Mouse (Mus musculus): Measurements from ENCODE around the gene Slc30a1.

The Slc30a1 gene

GRCm38 (mm10) chr1:191906571-191907430, at the start of gene Slc30a1:
Gene Slc30a1 (plus strand): TSS chr1:191906767.
- DNase-seq (ENCODE audit: low spot score in 2 of 2) = peak; percentile 91 to 98

DNA sequence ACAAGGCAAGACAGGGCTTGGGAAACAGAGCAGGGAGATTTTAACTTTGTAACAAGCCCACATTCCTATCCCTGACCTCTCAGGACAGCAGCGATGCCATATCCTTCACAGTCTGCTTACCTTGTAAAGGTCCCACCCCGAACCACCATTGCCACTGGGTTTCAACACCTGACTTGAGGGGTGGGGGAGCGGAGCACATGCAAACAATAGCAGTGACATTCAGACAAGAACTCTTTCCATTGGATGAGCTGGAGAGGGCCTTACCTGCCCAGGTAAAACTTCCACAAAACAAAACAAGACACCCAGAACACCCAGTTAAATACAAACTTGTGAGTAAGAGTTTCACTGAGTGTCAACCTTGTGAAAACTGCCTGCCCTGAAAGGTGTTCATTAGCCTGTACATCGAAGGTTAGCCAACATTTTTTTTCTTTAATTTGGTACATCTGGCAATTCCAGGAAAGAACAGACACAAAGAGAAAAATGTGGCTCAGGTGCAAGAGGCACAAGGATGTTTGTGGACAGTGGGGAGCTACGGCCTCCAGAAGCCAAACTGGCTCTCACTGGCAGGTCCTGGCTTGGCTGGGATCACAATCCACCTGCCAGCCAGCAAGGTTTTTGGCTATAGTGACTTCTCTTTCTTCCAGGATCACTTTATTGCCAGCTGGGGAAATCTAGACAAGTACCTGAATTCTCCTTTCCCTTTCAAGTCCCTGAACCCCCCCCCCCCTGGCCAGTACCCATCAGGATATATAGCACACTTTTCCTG, 49.5 kb upstream of the Slc30a1 start:
- DNase-seq (ENCODE audit: low spot score in 2 of 2) = no peak

DNA sequence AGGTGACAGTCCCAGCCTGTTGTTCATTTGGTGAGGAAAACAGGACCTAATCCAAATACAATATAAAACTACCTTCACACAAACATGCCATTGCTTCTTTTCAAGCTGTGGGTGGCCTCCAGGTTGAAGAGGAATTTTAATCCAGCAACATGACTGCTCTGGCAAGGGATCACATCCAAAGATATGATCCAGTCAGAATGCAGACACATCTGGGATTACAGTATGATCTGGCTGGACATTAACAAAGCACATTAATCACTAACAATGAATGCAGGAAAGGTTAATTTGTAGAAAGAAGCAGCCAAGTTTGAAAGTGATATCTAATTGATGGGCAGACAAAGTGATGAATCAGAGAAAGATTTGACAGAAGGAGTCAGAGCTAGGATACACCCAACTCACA, 48.4 kb upstream of the Slc30a1 start:
- no peak for DNase-seq (ENCODE audit: low spot score in 2 of 2)

- DNase-seq (ENCODE audit: low spot score in 2 of 2) = peak in 1 of 2 experiments; percentile 51
Observed at GRCm38 (mm10) chr1:191859847-191860246, 46.7 kb upstream of the Slc30a1 start.

- DNase-seq (ENCODE audit: low spot score in 2 of 2) = no peak
Observed at GRCm38 (mm10) chr1:191861247-191861646, 45.3 kb upstream of the Slc30a1 start.

DNA sequence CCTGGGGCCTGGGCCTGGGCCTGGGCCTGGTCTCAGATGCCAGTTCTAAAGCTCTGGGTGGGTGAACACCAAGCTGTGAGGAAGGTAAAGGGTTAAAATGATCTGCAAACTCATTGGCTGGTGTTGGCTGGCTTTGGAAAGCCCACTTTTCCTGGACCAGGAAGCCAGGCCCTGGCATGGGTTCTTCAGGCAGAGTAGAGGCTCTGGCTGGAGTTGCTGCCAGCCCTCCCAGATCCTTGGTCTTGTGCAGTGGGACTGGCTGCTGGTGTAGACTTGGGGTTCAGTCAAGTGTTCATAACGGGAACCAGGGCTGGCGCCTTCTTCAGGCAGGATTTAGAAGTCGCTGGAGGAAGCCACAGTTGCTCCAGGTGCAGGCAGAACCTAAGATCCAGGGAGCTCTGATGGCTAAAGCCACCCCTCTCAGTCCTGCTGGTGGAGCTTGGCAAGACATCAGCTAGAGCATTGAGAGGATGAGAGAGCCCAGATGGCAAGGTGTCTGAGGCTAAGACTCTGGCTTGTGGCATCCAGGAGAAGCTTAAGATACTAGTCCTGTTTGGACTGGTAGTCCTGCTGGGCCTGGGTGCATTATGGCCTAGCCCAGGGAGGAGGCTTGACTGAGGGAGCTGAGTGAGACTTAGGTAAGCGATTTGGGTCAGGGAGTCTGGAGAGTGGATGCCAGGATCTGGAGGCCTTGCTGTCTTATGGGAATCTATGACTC, 42.6 kb upstream of the Slc30a1 start:
- no peak for DNase-seq (ENCODE audit: low spot score in 2 of 2)

DNA sequence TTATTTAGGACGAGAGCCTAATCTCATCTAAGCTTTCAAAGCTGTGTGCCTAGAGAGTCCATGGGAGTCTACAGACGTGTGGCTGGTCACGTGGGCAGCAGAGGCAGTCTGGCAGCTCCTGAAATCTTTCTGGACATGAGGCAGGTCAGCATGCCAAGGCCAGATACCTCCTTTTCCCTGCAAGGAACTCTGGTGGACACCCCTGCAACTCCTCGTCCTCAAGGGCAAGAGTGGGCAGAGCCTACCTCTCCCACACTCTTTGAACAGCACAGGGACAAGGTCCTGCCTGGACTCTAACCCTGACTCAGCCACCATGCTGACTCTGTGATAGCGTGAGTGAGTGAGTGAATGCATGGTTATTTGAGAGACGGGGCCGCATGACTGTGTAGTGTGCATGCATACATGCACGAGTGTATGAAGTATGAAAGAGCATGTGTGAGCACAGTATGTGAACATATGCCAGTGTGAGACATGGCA, 42.0 kb upstream of the Slc30a1 start:
- no peak for DNase-seq (ENCODE audit: low spot score in 2 of 2)

GRCm38 (mm10) chr1:191872076-191872710, 34.4 kb upstream of the Slc30a1 start:
- DNase-seq (ENCODE audit: low spot score in 2 of 2) = no peak

- DNase-seq (ENCODE audit: low spot score in 2 of 2) = no peak
Observed at GRCm38 (mm10) chr1:191875006-191875405, 31.6 kb upstream of the Slc30a1 start.

DNA sequence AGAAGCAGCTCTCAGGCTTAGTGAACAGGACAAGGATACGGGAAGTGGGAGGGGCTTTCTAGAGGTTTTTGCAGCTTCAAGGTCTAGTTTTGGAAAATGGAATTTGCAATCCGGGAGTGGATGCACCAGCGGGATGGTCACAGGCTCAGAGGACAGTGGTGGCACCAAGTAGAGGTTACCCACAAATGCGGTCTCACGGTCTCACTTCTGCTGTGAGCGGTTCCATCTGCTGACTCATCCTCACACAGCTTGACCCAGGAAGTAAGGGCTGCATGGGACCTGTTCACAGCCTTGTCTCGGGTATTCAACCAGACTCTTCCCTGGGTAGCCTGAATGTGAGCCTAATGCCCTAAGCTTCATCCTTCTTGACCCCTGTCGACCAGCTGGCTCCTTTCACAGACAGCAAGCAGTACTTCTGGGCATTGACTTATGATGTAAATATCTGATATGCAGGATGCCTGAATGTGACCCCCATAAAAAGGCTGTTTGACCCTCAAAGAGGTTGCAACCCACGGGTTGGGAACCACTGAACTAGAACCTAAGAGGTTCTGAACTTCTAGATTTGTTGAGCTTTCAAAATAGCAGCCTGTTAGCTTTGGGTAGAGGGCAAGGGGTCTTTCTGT, 30.8 kb upstream of the Slc30a1 start:
- DNase-seq (ENCODE audit: low spot score in 2 of 2) = no peak

- no peak for DNase-seq (ENCODE audit: low spot score in 2 of 2)
Observed at GRCm38 (mm10) chr1:191877681-191878080, 28.9 kb upstream of the Slc30a1 start.

- DNase-seq (ENCODE audit: low spot score in 2 of 2) = no peak
Observed at GRCm38 (mm10) chr1:191878518-191878921, 28.0 kb upstream of the Slc30a1 start.

DNA sequence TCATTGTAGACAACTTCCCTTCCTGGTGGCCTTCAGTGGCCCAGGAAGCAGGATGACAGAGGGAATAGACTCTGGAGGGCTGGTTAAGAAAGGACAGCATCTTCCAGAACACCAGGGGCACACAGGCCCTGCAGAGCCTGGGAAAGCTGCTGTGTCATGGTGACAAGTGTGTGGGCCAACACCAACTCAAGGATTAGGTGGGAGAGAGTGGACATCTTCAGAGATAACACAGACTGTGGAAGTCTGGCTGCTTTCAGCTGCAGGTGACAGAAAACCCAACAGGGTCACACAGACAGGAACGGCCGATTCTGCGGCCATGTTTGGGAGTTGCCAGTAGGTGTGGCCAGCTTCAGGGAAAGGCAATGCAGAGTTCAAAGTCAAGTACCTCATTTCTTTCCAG, 26.3 kb upstream of the Slc30a1 start:
- no peak for DNase-seq (ENCODE audit: low spot score in 2 of 2)

GRCm38 (mm10) chr1:191880921-191881609, 25.5 kb upstream of the Slc30a1 start:
- DNase-seq (ENCODE audit: low spot score in 2 of 2) = no peak

DNA sequence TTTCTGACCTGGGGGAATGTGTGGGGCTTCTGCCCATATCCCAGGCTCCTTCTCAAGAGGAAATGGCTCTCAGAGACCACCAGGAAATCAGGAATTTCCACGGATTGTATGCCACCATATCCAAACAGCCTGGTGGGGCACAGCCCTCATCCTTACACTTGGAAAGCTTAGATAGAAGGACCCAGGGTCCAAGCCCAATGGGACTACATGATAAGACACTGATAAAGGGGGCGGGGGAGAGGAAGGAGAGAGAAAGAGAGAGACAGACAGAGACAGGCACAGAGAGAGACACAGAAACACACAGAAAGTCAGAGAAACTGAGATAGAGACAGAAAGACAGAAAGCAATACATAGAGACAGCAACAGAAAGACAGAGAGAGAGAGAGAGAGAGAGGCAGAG, 24.9 kb upstream of the Slc30a1 start:
- no peak for DNase-seq (ENCODE audit: low spot score in 2 of 2)

GRCm38 (mm10) chr1:191882474-191883206, 23.9 kb upstream of the Slc30a1 start:
- DNase-seq (ENCODE audit: low spot score in 2 of 2) = no peak

- DNase-seq (ENCODE audit: low spot score in 2 of 2) = no peak
Observed at GRCm38 (mm10) chr1:191883654-191884053, 22.9 kb upstream of the Slc30a1 start.

DNA sequence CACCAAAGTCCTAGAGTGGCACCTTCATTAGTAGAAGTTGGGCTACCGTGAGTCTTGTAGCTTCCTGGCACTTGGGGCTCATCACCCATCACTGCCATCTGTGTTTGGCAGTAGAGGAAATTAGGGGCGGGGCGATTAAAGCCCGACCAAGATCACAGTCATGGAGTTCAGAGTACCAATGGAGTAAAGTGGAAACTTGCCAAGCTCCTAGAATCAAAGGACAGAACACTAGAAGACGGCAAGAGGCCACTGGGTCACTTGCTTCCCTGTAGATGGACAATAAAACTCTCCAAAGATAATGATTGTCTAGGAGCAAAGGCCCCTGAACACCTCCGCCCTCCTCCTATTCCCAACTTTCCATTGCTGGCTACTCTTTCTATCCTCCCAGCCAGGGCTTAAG, 14.7 kb upstream of the Slc30a1 start:
- no peak for DNase-seq (ENCODE audit: low spot score in 2 of 2)

DNA sequence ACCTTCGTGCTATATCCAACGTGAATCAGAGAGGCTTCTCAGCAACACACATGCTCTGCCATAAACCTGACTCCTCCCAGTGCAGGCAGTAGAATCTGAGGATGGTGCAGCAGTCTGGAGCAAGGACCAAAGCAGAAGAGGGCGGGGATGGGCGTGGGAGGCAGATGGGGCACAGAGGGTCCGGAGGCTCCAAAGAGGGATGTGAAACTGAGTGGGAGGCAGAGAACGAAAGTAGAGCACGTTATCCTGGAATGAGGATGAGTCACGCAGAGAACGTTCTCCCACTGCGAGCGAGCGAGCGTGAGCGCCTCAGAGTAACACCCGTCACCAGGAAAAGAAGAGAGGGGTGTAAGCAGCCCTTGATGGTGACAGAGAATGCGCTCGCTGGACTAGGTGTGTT, 12.2 kb upstream of the Slc30a1 start:
- DNase-seq (ENCODE audit: low spot score in 2 of 2) = peak; percentile 86 to 88

GRCm38 (mm10) chr1:191894857-191895256, 11.7 kb upstream of the Slc30a1 start:
- no peak for DNase-seq (ENCODE audit: low spot score in 2 of 2)

Measured in left cerebral cortex, adult 9 months (tissue).